Mouse (Mus musculus) erythroid progenitor cell, adult 5-6 weeks (primary cell): ENCODE results near the gene Inpp5k. TPM values are rescaled to one million over a fixed set of nuclear protein-coding genes. Genes with fewer than 3 reads are reported as not detected.
"Not testable (repeated sequence)": the region's sequence is repeated elsewhere in the genome, so short reads cannot be mapped to it uniquely, and the experiment has no call there.

Experiments used
- ATAC-seq: replicated peaks from 2 replicates; pipeline ENCODE4 v1.8.0; 2016; ENCODE audit warnings: moderate number of reproducible peaks, mild to moderate bottlenecking, moderate TSS enrichment, inconsistent platforms; ENCODE audit not compliant: poor library complexity, low FRiP score, severe bottlenecking
- total RNA-seq, 2 experiments: library from RNA; stranded (forward) in 1 of 2; stranded (reverse) in 1 of 2; fragments of 150-400 nt in 1 of 2; fragments of 186-747, 209-891 nt in 1 of 2; gene quantifications; 2 replicates each; pipeline versions ENCODE4 v1.2.3 to v1.2.4; 2015 to 2017; ENCODE audit warnings: low replicate concordance in 2 of 2

The Inpp5k gene
- total RNA-seq, 2 experiments from 2014 or later: 38.4 to 78.8 TPM

GRCm38 (mm10) chr11:75671426-75672180, 40.8 kb downstream of the Inpp5k start:
- no peak for ATAC-seq

GRCm38 (mm10) chr11:75673411-75673810, 42.6 kb downstream of the Inpp5k start:
- no peak for ATAC-seq

GRCm38 (mm10) chr11:75674875-75675274, 44.1 kb downstream of the Inpp5k start:
- no peak for ATAC-seq

- no peak for ATAC-seq
Measured at GRCm38 (mm10) chr11:75677881-75678746, 47.3 kb downstream of the Inpp5k start.

GRCm38 (mm10) chr11:75678747-75679438, 48.1 kb downstream of the Inpp5k start, which contains the start of gene Crk:
TSS of gene Crk (plus strand) at chr11:75679259.
- peak; percentile 95 for ATAC-seq

- peak; percentile 61 for ATAC-seq
Measured at GRCm38 (mm10) chr11:75679439-75680171, 48.8 kb downstream of the Inpp5k start.

- ATAC-seq: no peak
Measured at GRCm38 (mm10) chr11:75684462-75684861, 53.7 kb downstream of the Inpp5k start.

- ATAC-seq: no peak
Measured at GRCm38 (mm10) chr11:75684956-75685355, 54.2 kb downstream of the Inpp5k start.

GRCm38 (mm10) chr11:75687343-75687993, 56.7 kb downstream of the Inpp5k start:
- ATAC-seq: no peak

- no peak for ATAC-seq
Measured at GRCm38 (mm10) chr11:75688132-75688531, 57.3 kb downstream of the Inpp5k start.

- no peak for ATAC-seq
Measured at GRCm38 (mm10) chr11:75689977-75690376, 59.2 kb downstream of the Inpp5k start.

GRCm38 (mm10) chr11:75691047-75691446, 60.3 kb downstream of the Inpp5k start:
- no peak for ATAC-seq

GRCm38 (mm10) chr11:75693570-75693969, 62.8 kb downstream of the Inpp5k start:
- no peak for ATAC-seq

- not testable (repeated sequence) for ATAC-seq
Measured at GRCm38 (mm10) chr11:75697464-75697863, 66.7 kb downstream of the Inpp5k start.

Other genes with a start within 250 kb of the Inpp5k start
- gene Serpinf1, start 208.3 kb upstream of the Inpp5k start, total RNA-seq (2015; ENCODE audit: low replicate concordance): 2.9 and 26.0 TPM in 2 replicates
- gene Serpinf1, start 208.3 kb upstream of the Inpp5k start, total RNA-seq (2017; ENCODE audit: low replicate concordance): 2.2 TPM in 1 of 2 replicates, not detected in the other
- gene Serpinf2, start 191.4 kb upstream of the Inpp5k start, total RNA-seq (2015; ENCODE audit: low replicate concordance): 2.2 TPM in 1 of 2 replicates, not detected in the other
- gene Serpinf2, start 191.4 kb upstream of the Inpp5k start, total RNA-seq (2017; ENCODE audit: low replicate concordance): 0.98 and 1.5 TPM in 2 replicates
- gene Wdr81, start 176.3 kb upstream of the Inpp5k start, total RNA-seq (2015; ENCODE audit: low replicate concordance): 39.0 and 53.3 TPM in 2 replicates
- 45.6 and 48.8 TPM in 2 replicates for gene Wdr81, start 176.3 kb upstream of the Inpp5k start, total RNA-seq (2017; ENCODE audit: low replicate concordance)
- gene Tlcd2, start 169.3 kb upstream of the Inpp5k start, total RNA-seq (2015; ENCODE audit: low replicate concordance): 1.8 and 6.7 TPM in 2 replicates
- 1.0 and 17.8 TPM in 2 replicates for gene Tlcd2, start 169.3 kb upstream of the Inpp5k start, total RNA-seq (2017; ENCODE audit: low replicate concordance)
- gene Prpf8, start 144.2 kb upstream of the Inpp5k start, total RNA-seq (2015; ENCODE audit: low replicate concordance): 69.6 and 70.0 TPM in 2 replicates
- 53.6 and 56.5 TPM in 2 replicates for gene Prpf8, start 144.2 kb upstream of the Inpp5k start, total RNA-seq (2017; ENCODE audit: low replicate concordance)
- gene Rilp, start 120.9 kb upstream of the Inpp5k start, total RNA-seq (2015; ENCODE audit: low replicate concordance): not detected in 2 replicates
- gene Rilp, start 120.9 kb upstream of the Inpp5k start, total RNA-seq (2017; ENCODE audit: low replicate concordance): 0.26 and 1.3 TPM in 2 replicates
- not detected in 2 replicates for gene Scarf1, start 117.4 kb upstream of the Inpp5k start, total RNA-seq (2015; ENCODE audit: low replicate concordance)
- gene Scarf1, start 117.4 kb upstream of the Inpp5k start, total RNA-seq (2017; ENCODE audit: low replicate concordance): 0.15 TPM in 1 of 2 replicates, not detected in the other
- gene Slc43a2, start 99.3 kb upstream of the Inpp5k start, total RNA-seq (2015; ENCODE audit: low replicate concordance): 4.3 and 6.3 TPM in 2 replicates
- 4.5 and 8.2 TPM in 2 replicates for gene Slc43a2, start 99.3 kb upstream of the Inpp5k start, total RNA-seq (2017; ENCODE audit: low replicate concordance)
- gene Pitpna, start 42.9 kb upstream of the Inpp5k start, total RNA-seq (2015; ENCODE audit: low replicate concordance): 39.8 and 49.4 TPM in 2 replicates
- 18.0 and 33.4 TPM in 2 replicates for gene Pitpna, start 42.9 kb upstream of the Inpp5k start, total RNA-seq (2017; ENCODE audit: low replicate concordance)
- 15.5 and 22.2 TPM in 2 replicates for gene Myo1c, start 19.5 kb downstream of the Inpp5k start, total RNA-seq (2015; ENCODE audit: low replicate concordance)
- 17.3 and 21.2 TPM in 2 replicates for gene Myo1c, start 19.5 kb downstream of the Inpp5k start, total RNA-seq (2017; ENCODE audit: low replicate concordance)
- 32.1 and 41.5 TPM in 2 replicates for gene Crk, start 48.3 kb downstream of the Inpp5k start, total RNA-seq (2015; ENCODE audit: low replicate concordance)
- 43.8 and 83.8 TPM in 2 replicates for gene Crk, start 48.3 kb downstream of the Inpp5k start, total RNA-seq (2017; ENCODE audit: low replicate concordance)
- 147 and 149 TPM in 2 replicates for gene Ywhae, start 101.9 kb downstream of the Inpp5k start, total RNA-seq (2015; ENCODE audit: low replicate concordance)
- gene Ywhae, start 101.9 kb downstream of the Inpp5k start, total RNA-seq (2017; ENCODE audit: low replicate concordance): 60.1 and 90.8 TPM in 2 replicates
- gene Doc2b, start 165.1 kb downstream of the Inpp5k start, total RNA-seq (2015; ENCODE audit: low replicate concordance): not detected in 2 replicates
- gene Doc2b, start 165.1 kb downstream of the Inpp5k start, total RNA-seq (2017; ENCODE audit: low replicate concordance): not detected in 2 replicates